Mouse (Mus musculus): Measurements from ENCODE around the gene Lgals4. TPM values are rescaled to one million over a fixed set of nuclear protein-coding genes. Genes with fewer than 3 reads are reported as not detected.
A peak's percentile ranks its signal among the peaks of the same experiment; 100 is the strongest.
"Not testable (repeated sequence)": the region's sequence is repeated elsewhere in the genome, so short reads cannot be mapped to it uniquely, and the experiment has no call there.

Gene Lgals4
- polyA plus RNA-seq, 1 experiment from 2014 or later: 4.1 TPM

- Histone ChIP-seq H3K27ac (peak overlapping the region; percentile 57), H3K27me3 (ENCODE audit: low read depth, poor library complexity, severe bottlenecking) (0 out of 2 replicates have a peak, but pooled peaks cover 5% of the 10 kb centered on the region), H3K4me1 (peaks cover 28% of the 10 kb centered on the region), H3K36me3 (no peaks in the 10 kb centered on the region), H3K4me3 (peak overlapping the region; percentile 35), H3K9me3 (replicated peaks) (no peaks in the 10 kb centered on the region)
- peak; percentile 83 for DNase-seq (ENCODE audit: low spot score)
- WGBS: 45% methylated on average over 33 of the region's 33 CpGs
Measured at GRCm38 (mm10) chr7:28865481-28866300, 32.0 kb downstream of the Lgals4 start.

GRCm38 (mm10) chr7:28866769-28867507 lies 33.3 kb downstream of the Lgals4 start:
- WGBS: 88% methylated on average over 28 of the region's 28 CpGs
- Histone ChIP-seq H3K9me3 (replicated peaks) (no peaks in the 10 kb centered on the region), H3K4me1 (peaks cover 28% of the 10 kb centered on the region), H3K36me3 (no peaks in the 10 kb centered on the region), H3K4me3 (no peak overlapping the region), H3K27me3 (ENCODE audit: low read depth, poor library complexity, severe bottlenecking) (0 out of 2 replicates have a peak, but pooled peaks cover 5% of the 10 kb centered on the region), H3K27ac (peak overlapping the region; percentile 64)
- DNase-seq (ENCODE audit: low spot score): no peak

- H3K27me3 ChIP-seq (ENCODE audit: low read depth, poor library complexity, severe bottlenecking); H3K9me3 ChIP-seq (replicated peaks); H3K36me3 ChIP-seq: not testable (repeated sequence)
- DNase-seq (ENCODE audit: low spot score): peak; percentile 80
- H3K4me3 ChIP-seq: 0 out of 2 replicates have a peak overlapping the region, but pooled peaks have one; percentile 7
- 30% methylated on average over 23 of the region's 23 CpGs for WGBS
- peak overlapping the region; percentile 64 for H3K27ac ChIP-seq
- H3K4me1 ChIP-seq: peaks cover 28% of the 10 kb centered on the region
Measured at GRCm38 (mm10) chr7:28867508-28868340, 34.1 kb downstream of the Lgals4 start.

GRCm38 (mm10) chr7:28870901-28871664 lies 37.4 kb downstream of the Lgals4 start:
- Histone ChIP-seq H3K27me3 (ENCODE audit: low read depth, poor library complexity, severe bottlenecking) (no peaks in the 10 kb centered on the region), H3K4me3 (no peak overlapping the region), H3K36me3 (no peaks in the 10 kb centered on the region), H3K9me3 (replicated peaks) (no peaks in the 10 kb centered on the region), H3K4me1 (peaks cover 21% of the 10 kb centered on the region), H3K27ac (no peak overlapping the region)
- no peak for DNase-seq (ENCODE audit: low spot score)
- WGBS: 92% methylated on average over 24 of the region's 24 CpGs

GRCm38 (mm10) chr7:28874565-28874964 lies 40.9 kb downstream of the Lgals4 start:
- WGBS: 63% methylated on average over 2 of the region's 2 CpGs
- DNase-seq (ENCODE audit: low spot score): no peak
- no peaks in the 10 kb centered on the region for H3K36me3 ChIP-seq
- H3K4me3 ChIP-seq: no peak overlapping the region
- H3K9me3 ChIP-seq (replicated peaks): no peaks in the 10 kb centered on the region
- H3K4me1 ChIP-seq: peaks cover 12% of the 10 kb centered on the region
- H3K27me3 ChIP-seq (ENCODE audit: low read depth, poor library complexity, severe bottlenecking): no peaks in the 10 kb centered on the region
- H3K27ac ChIP-seq: 0 out of 2 replicates have a peak overlapping the region, but pooled peaks have one; percentile 30

- Histone ChIP-seq H3K4me1 (peaks cover 13% of the 10 kb centered on the region), H3K36me3 (no peaks in the 10 kb centered on the region), H3K27ac (no peak overlapping the region), H3K9me3 (replicated peaks) (no peaks in the 10 kb centered on the region), H3K27me3 (ENCODE audit: low read depth, poor library complexity, severe bottlenecking) (no peaks in the 10 kb centered on the region), H3K4me3 (no peak overlapping the region)
- no peak for DNase-seq (ENCODE audit: low spot score)
- WGBS: 93% methylated on average over 4 of the region's 4 CpGs
Measured at GRCm38 (mm10) chr7:28876099-28876498, 42.4 kb downstream of the Lgals4 start.

- H3K36me3 ChIP-seq: no peaks in the 10 kb centered on the region
- H3K27me3 ChIP-seq (ENCODE audit: low read depth, poor library complexity, severe bottlenecking): no peaks in the 10 kb centered on the region
- H3K4me1 ChIP-seq: peaks cover 21% of the 10 kb centered on the region
- no peak overlapping the region for H3K4me3 ChIP-seq
- WGBS: 83% methylated on average over 7 of the region's 7 CpGs
- DNase-seq (ENCODE audit: low spot score): no peak
- no peak overlapping the region for H3K27ac ChIP-seq
- no peaks in the 10 kb centered on the region for H3K9me3 ChIP-seq (replicated peaks)
Measured at GRCm38 (mm10) chr7:28877155-28877554, 43.5 kb downstream of the Lgals4 start.

GRCm38 (mm10) chr7:28877856-28878255 lies 44.2 kb downstream of the Lgals4 start:
- DNase-seq (ENCODE audit: low spot score): no peak
- WGBS: 79% methylated on average over 4 of the region's 4 CpGs
- H3K27me3 ChIP-seq (ENCODE audit: low read depth, poor library complexity, severe bottlenecking): no peaks in the 10 kb centered on the region
- no peaks in the 10 kb centered on the region for H3K36me3 ChIP-seq
- no peak overlapping the region for H3K27ac ChIP-seq
- no peaks in the 10 kb centered on the region for H3K9me3 ChIP-seq (replicated peaks)
- H3K4me3 ChIP-seq: no peak overlapping the region
- H3K4me1 ChIP-seq: peaks cover 21% of the 10 kb centered on the region

GRCm38 (mm10) chr7:28879606-28880005 lies 46.0 kb downstream of the Lgals4 start:
- no peak overlapping the region for H3K27ac ChIP-seq
- H3K4me3 ChIP-seq: no peak overlapping the region
- no peak for DNase-seq (ENCODE audit: low spot score)
- peaks cover 10% of the 10 kb centered on the region for H3K4me1 ChIP-seq
- no peaks in the 10 kb centered on the region for H3K36me3 ChIP-seq
- no peaks in the 10 kb centered on the region for H3K9me3 ChIP-seq (replicated peaks)
- 74% methylated on average over 7 of the region's 7 CpGs for WGBS
- no peaks in the 10 kb centered on the region for H3K27me3 ChIP-seq (ENCODE audit: low read depth, poor library complexity, severe bottlenecking)

- Histone ChIP-seq H3K27me3 (ENCODE audit: low read depth, poor library complexity, severe bottlenecking) (peaks cover under 1% of the 10 kb centered on the region; the same call in 1 of the 2 replicates), H3K4me1 (peaks cover 9% of the 10 kb centered on the region), H3K4me3 (no peak overlapping the region), H3K36me3 (no peaks in the 10 kb centered on the region), H3K27ac (no peak overlapping the region), H3K9me3 (replicated peaks) (no peaks in the 10 kb centered on the region)
- 88% methylated on average over 10 of the region's 10 CpGs for WGBS
- no peak for DNase-seq (ENCODE audit: low spot score)
Measured at GRCm38 (mm10) chr7:28880554-28880953, 46.9 kb downstream of the Lgals4 start.

- no peak within 1 kb of the TSS for H3K4me3 ChIP-seq
- H3K36me3 ChIP-seq: no peaks in the 10 kb centered on the region
- H3K27me3 ChIP-seq (ENCODE audit: low read depth, poor library complexity, severe bottlenecking): peaks cover 7% of the 10 kb centered on the region
- peak within 1 kb of the TSS; percentile 36 for H3K27ac ChIP-seq
- peaks cover 9% of the 10 kb centered on the region for H3K4me1 ChIP-seq
- 43% methylated on average over 13 of the region's 13 CpGs for WGBS
- no peak for DNase-seq (ENCODE audit: low spot score)
- H3K9me3 ChIP-seq (replicated peaks): no peaks in the 10 kb centered on the region
Measured at GRCm38 (mm10) chr7:28881199-28881598, 47.5 kb downstream of the Lgals4 start, which contains the start of gene Capn12. TSS of gene Capn12 (plus strand) at chr7:28881422.

- DNase-seq (ENCODE audit: low spot score): no peak
- peaks cover 25% of the 10 kb centered on the region for H3K27me3 ChIP-seq (ENCODE audit: low read depth, poor library complexity, severe bottlenecking)
- no peaks in the 10 kb centered on the region for H3K9me3 ChIP-seq (replicated peaks)
- H3K4me1 ChIP-seq: peaks cover 11% of the 10 kb centered on the region
- no peak overlapping the region for H3K27ac ChIP-seq
- no peaks in the 10 kb centered on the region for H3K36me3 ChIP-seq
- WGBS: 86% methylated on average over 11 of the region's 11 CpGs
- no peak overlapping the region for H3K4me3 ChIP-seq
Measured at GRCm38 (mm10) chr7:28883039-28883438, 49.4 kb downstream of the Lgals4 start.
